Mouse (Mus musculus) forebrain, embryonic 13.5 days (tissue): ENCODE measurements at regions not wholly inside any gene's neighbourhood (a gene's known extent, or its start where the extent isn't known, plus 50 kb on each side); places are given as distances from the start of the nearest gene placed in this dataset.

Experiments used
- ATAC-seq: fragments of 200-750 bp; cut with Nextera tagmentation; 2 replicates; pipeline ENCODE4 v1.8.0; 2017
- H3K27ac ChIP-seq: fragments of 300-500 bp; sonication (generic); 2 replicates; pipeline ENCODE4 v1.5.1; 2015; ENCODE audit warnings: inconsistent platforms, mild to moderate bottlenecking, moderate library complexity
- H3K27me3 ChIP-seq: fragments of 300-500 bp; sonication (generic); 2 replicates; pipeline ENCODE4 v1.6.1; 2015; ENCODE audit warnings: mild to moderate bottlenecking, inconsistent platforms
- H3K36me3 ChIP-seq: fragments of 300-500 bp; sonication (generic); 2 replicates; pipeline ENCODE4 v1.6.1; 2015; ENCODE audit warnings: mild to moderate bottlenecking, inconsistent platforms; ENCODE audit not compliant: poor library complexity, severe bottlenecking
- H3K4me1 ChIP-seq: fragments of 300-500 bp; sonication (generic); 2 replicates; pipeline ENCODE4 v1.6.1; 2015; ENCODE audit warnings: inconsistent platforms
- H3K4me2 ChIP-seq: fragments of 300-500 bp; sonication (generic); 2 replicates; pipeline ENCODE4 v1.6.1; 2015; ENCODE audit warnings: inconsistent platforms, mild to moderate bottlenecking, moderate library complexity
- H3K4me3 ChIP-seq: fragments of 300-500 bp; sonication (generic); 2 replicates; pipeline ENCODE4 v1.5.1; 2015; ENCODE audit warnings: mild to moderate bottlenecking, inconsistent platforms
- H3K9ac ChIP-seq: fragments of 300-500 bp; sonication (generic); 2 replicates; pipeline ENCODE4 v1.6.1; 2015; ENCODE audit warnings: mild to moderate bottlenecking, inconsistent platforms
- H3K9me3 ChIP-seq: fragments of 300-500 bp; sonication (generic); replicated peaks from 2 replicates; pipeline ENCODE4 v1.6.1; 2016; ENCODE audit warnings: inconsistent platforms

GRCm38 (mm10) chr1:141464576-141464975 is 1218.6 kb downstream of the Kcnt2 start:
- Histone ChIP-seq H3K36me3 (no peaks in the 10 kb centered on the region), H3K9ac (no peak overlapping the region), H3K9me3 (no peaks in the 10 kb centered on the region), H3K4me3 (no peak overlapping the region), H3K4me1 (no peaks in the 10 kb centered on the region), H3K27ac (no peak overlapping the region), H3K4me2 (no peak overlapping the region), H3K27me3 (no peaks in the 10 kb centered on the region)
- ATAC-seq = no peak
